10 mouse cellular contexts compared by ENCODE assay signal in the genomic region with DNA sequence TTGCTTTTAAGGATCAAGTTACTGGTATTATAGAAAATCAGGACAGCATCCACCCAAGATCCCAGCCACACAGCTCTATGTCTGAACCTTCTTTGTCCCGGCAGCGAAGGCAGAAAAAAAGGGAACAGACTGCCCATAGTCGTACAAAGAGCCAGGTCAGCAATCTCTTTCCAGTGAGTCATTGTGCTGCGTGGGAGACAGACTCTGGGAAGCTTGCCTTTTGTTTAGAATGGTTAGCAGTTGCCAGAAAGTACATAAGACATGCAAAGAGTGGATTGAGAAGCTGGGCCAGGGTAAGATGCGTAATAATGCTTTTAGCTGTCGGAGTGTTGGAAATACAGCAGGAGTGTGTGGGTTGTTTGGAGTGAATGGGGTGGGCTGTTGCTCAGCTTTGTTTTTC. TPM values are rescaled to one million over a fixed set of nuclear protein-coding genes. Genes with fewer than 3 reads are reported as not detected.
DNase-seq lines count a peak whose midpoint lies in the region; ATAC-seq and TF ChIP-seq lines count a peak whose summit lies in the region.
"Had no signal": no experiment of that assay in that cellular context is flagged by ENCODE, and none has a peak within 500 bp of the region (broad histone marks: within the 10 kb centered on the region; RNA-seq: fewer than 3 reads in every experiment).

No protein-coding gene starts in this region.

- no peak overlapping the region for H3K9ac ChIP-seq in hindbrain, postnatal 0 days (replicated peaks; ENCODE audit: low read length)
- no peak overlapping the region for H3K9ac ChIP-seq in lung, embryonic 16.5 days (ENCODE audit: low read length)
- no peak overlapping the region for H3K9ac ChIP-seq in intestine, postnatal 0 days (ENCODE audit: low read depth, low read length)

- ATAC-seq in hindbrain, postnatal 0 days: peak; percentile 68; the same call in 1 of the 2 replicates
- ATAC-seq in lung, embryonic 16.5 days (ENCODE audit: low read depth): peak; percentile 62; the same call in 1 of the 2 replicates
- no peak for ATAC-seq in intestine, postnatal 0 days

- no peaks in the 10 kb centered on the region for H3K4me1 ChIP-seq in hindbrain, postnatal 0 days (ENCODE audit: insufficient read depth, low read length)
- H3K4me1 ChIP-seq in lung, embryonic 16.5 days (replicated peaks; ENCODE audit: control insufficient read depth, insufficient read depth, low read length): no peaks in the 10 kb centered on the region
- H3K4me1 ChIP-seq in intestine, postnatal 0 days (replicated peaks; ENCODE audit: control insufficient read depth, insufficient read depth, low read length): no peaks in the 10 kb centered on the region

- H3K4me3 ChIP-seq in hindbrain, postnatal 0 days (ENCODE audit: low read length): no peak overlapping the region
- no peak overlapping the region for H3K4me3 ChIP-seq in lung, embryonic 16.5 days (ENCODE audit: low read length)
- H3K4me3 ChIP-seq in intestine, postnatal 0 days (ENCODE audit: low read depth, low read length): no peak overlapping the region

- no peak overlapping the region for H3K4me2 ChIP-seq in hindbrain, postnatal 0 days (ENCODE audit: low read depth, low read length)
- no peak overlapping the region for H3K4me2 ChIP-seq in lung, embryonic 16.5 days (ENCODE audit: low read depth, low read length)
- H3K4me2 ChIP-seq in intestine, postnatal 0 days (replicated peaks; ENCODE audit: low read depth): no peak overlapping the region

- peak; percentile 21 for DNase-seq in cerebellum, adult 9-10 months
- DNase-seq in cerebellum, postnatal 10 days: no peak
- DNase-seq in ovary, postnatal 14 days (ENCODE audit: low spot score): peak; percentile 15
- DNase-seq in ovary, postnatal 36 days (ENCODE audit: low spot score): no peak
- DNase-seq in hindbrain, postnatal 0 days (ENCODE audit: low spot score): peak; percentile 50
- DNase-seq in testis, postnatal 10 days (ENCODE audit: low spot score): peak; percentile 48

- 30% methylated on average over 6 of the region's 6 CpGs for WGBS in hindbrain, postnatal 0 days
- 72% methylated on average over 6 of the region's 6 CpGs for WGBS in lung, embryonic 16.5 days
- 60% methylated on average over 6 of the region's 6 CpGs for WGBS in intestine, postnatal 0 days

- H3K36me3 ChIP-seq in hindbrain, postnatal 0 days (ENCODE audit: insufficient read depth, low read length): peaks cover 26% of the 10 kb centered on the region
- H3K36me3 ChIP-seq in lung, embryonic 16.5 days (ENCODE audit: control insufficient read depth, insufficient read depth, low read length): peaks cover 9% of the 10 kb centered on the region
- peaks cover 27% of the 10 kb centered on the region for H3K36me3 ChIP-seq in intestine, postnatal 0 days (ENCODE audit: control insufficient read depth, insufficient read depth)

- no peaks in the 10 kb centered on the region for H3K9me3 ChIP-seq in hindbrain, postnatal 0 days (ENCODE audit: low read length)
- no peaks in the 10 kb centered on the region for H3K9me3 ChIP-seq in lung, embryonic 16.5 days (ENCODE audit: control insufficient read depth, low read length)
- H3K9me3 ChIP-seq in intestine, postnatal 0 days (ENCODE audit: control insufficient read depth): no peaks in the 10 kb centered on the region

- H3K27me3 ChIP-seq in hindbrain, postnatal 0 days (ENCODE audit: insufficient read depth, low read length): no peaks in the 10 kb centered on the region
- no peaks in the 10 kb centered on the region for H3K27me3 ChIP-seq in lung, embryonic 16.5 days (ENCODE audit: control insufficient read depth, insufficient read depth, low read depth, low read length)
- no peaks in the 10 kb centered on the region for H3K27me3 ChIP-seq in intestine, postnatal 0 days (replicated peaks; ENCODE audit: control insufficient read depth, insufficient read depth, low read length)
- H3K27me3 ChIP-seq: CH12.LX had no signal

- TF ChIP-seq CTCF in hindbrain, postnatal 0 days (IDR thresholded peaks at IDR 0.05; ENCODE audit: low read depth): no peak
- no peak for TF ChIP-seq CTCF in intestine, postnatal 0 days (IDR thresholded peaks at IDR 0.05; ENCODE audit: low read depth)

- H3K27ac ChIP-seq in hindbrain, postnatal 0 days: peak overlapping the region; percentile 48; the same call in 1 of the 2 replicates
- H3K27ac ChIP-seq in lung, embryonic 16.5 days (ENCODE audit: low read length): 0 out of 2 replicates have a peak overlapping the region, but pooled peaks have one; percentile 13
- H3K27ac ChIP-seq in intestine, postnatal 0 days (ENCODE audit: low read depth, low read length): no peak overlapping the region

RNA-seq across cellular contexts. Expression of a gene that starts 23.0 kb away (rescaled TPM):
- total RNA-seq in hindbrain, postnatal 0 days (2014; rRNA removed): 8.4 and 13.3 TPM in 2 replicates
- 11.8 and 12.8 TPM in 2 replicates for polyA plus RNA-seq in hindbrain, postnatal 0 days (2015; fragmentation: Nextera tagmentation; extraction: Ambion mirVana)
- 13.0 and 14.0 TPM in 2 replicates for polyA plus RNA-seq in lung, embryonic 16.5 days (2015; fragmentation: Nextera tagmentation; extraction: Ambion mirVana)
- 2.9 and 3.0 TPM in 2 replicates for polyA plus RNA-seq in intestine, postnatal 0 days (2015; fragmentation: Nextera tagmentation; extraction: Ambion mirVana)

RNA-seq across cellular contexts. Expression of a gene that starts 27.0 kb away (rescaled TPM):
- 34.2 and 42.1 TPM in 2 replicates for total RNA-seq in hindbrain, postnatal 0 days (2014; rRNA removed)
- polyA plus RNA-seq in hindbrain, postnatal 0 days (2015; fragmentation: Nextera tagmentation; extraction: Ambion mirVana): 43.2 and 47.3 TPM in 2 replicates
- polyA plus RNA-seq in lung, embryonic 16.5 days (2015; fragmentation: Nextera tagmentation; extraction: Ambion mirVana): 67.9 and 70.2 TPM in 2 replicates
- polyA plus RNA-seq in intestine, postnatal 0 days (2015; fragmentation: Nextera tagmentation; extraction: Ambion mirVana): 18.2 and 21.6 TPM in 2 replicates

RNA-seq across cellular contexts. Expression of a gene that starts 27.3 kb away (rescaled TPM):
- 226 and 285 TPM in 2 replicates for total RNA-seq in hindbrain, postnatal 0 days (2014; rRNA removed)
- 426 and 442 TPM in 2 replicates for polyA plus RNA-seq in hindbrain, postnatal 0 days (2015; fragmentation: Nextera tagmentation; extraction: Ambion mirVana)
- 434 and 441 TPM in 2 replicates for polyA plus RNA-seq in lung, embryonic 16.5 days (2015; fragmentation: Nextera tagmentation; extraction: Ambion mirVana)
- polyA plus RNA-seq in intestine, postnatal 0 days (2015; fragmentation: Nextera tagmentation; extraction: Ambion mirVana): 434 and 465 TPM in 2 replicates

RNA-seq across cellular contexts. Expression of a gene that starts 31.1 kb away (rescaled TPM):
- not detected in 2 replicates for total RNA-seq in hindbrain, postnatal 0 days (2014; rRNA removed)
- not detected in 2 replicates for polyA plus RNA-seq in hindbrain, postnatal 0 days (2015; fragmentation: Nextera tagmentation; extraction: Ambion mirVana)
- 0.09 and 1.1 TPM in 2 replicates for polyA plus RNA-seq in lung, embryonic 16.5 days (2015; fragmentation: Nextera tagmentation; extraction: Ambion mirVana)
- not detected in 2 replicates for polyA plus RNA-seq in intestine, postnatal 0 days (2015; fragmentation: Nextera tagmentation; extraction: Ambion mirVana)
- total RNA-seq: CH12.LX had no signal
- polyA plus RNA-seq: embryonic facial prominence, embryonic 11.5 days had no signal

RNA-seq across cellular contexts. Expression of a gene that starts 44.7 kb away (rescaled TPM):
- 43.2 and 43.4 TPM in 2 replicates for total RNA-seq in hindbrain, postnatal 0 days (2014; rRNA removed)
- polyA plus RNA-seq in hindbrain, postnatal 0 days (2015; fragmentation: Nextera tagmentation; extraction: Ambion mirVana): 80.2 and 83.8 TPM in 2 replicates
- polyA plus RNA-seq in lung, embryonic 16.5 days (2015; fragmentation: Nextera tagmentation; extraction: Ambion mirVana): 115 and 120 TPM in 2 replicates
- 33.1 and 39.8 TPM in 2 replicates for polyA plus RNA-seq in intestine, postnatal 0 days (2015; fragmentation: Nextera tagmentation; extraction: Ambion mirVana)

Comparison
In these comparisons a context has a peak if more than half of its experiments do, and no peak if none do; other contexts are left out.
1. DNase-seq: peak in cerebellum, adult 9-10 months (single experiment), ovary, postnatal 14 days (single experiment), hindbrain, postnatal 0 days (single experiment) and testis, postnatal 10 days (single experiment); none in cerebellum, postnatal 10 days (0 of 2) and ovary, postnatal 36 days (single experiment).